Mouse (Mus musculus) myocyte (in vitro differentiated cells): ENCODE measurements around the gene Scaf11.

ENCODE experiments used
- CEBPB ChIP-seq: IDR thresholded peaks from 2 replicates; pipeline ENCODE4 v1.6.1; 2011; ENCODE audit warnings: mild to moderate bottlenecking, moderate library complexity; ENCODE audit not compliant: poor library complexity, insufficient read depth, severe bottlenecking
- E2F4 ChIP-seq: IDR thresholded peaks from one replicate; pipeline ENCODE4 v1.6.1; 2011; ENCODE audit warnings: mild to moderate bottlenecking, control low read depth, moderate library complexity; ENCODE audit not compliant: insufficient read depth
- MYOG ChIP-seq, 3 experiments: IDR thresholded peaks; one replicate each; pipeline ENCODE4 v1.6.1; 2011; ENCODE audit warnings: control low read depth in 2 of 3, low read depth in 2 of 3, mild to moderate bottlenecking in 2 of 3; ENCODE audit not compliant: insufficient read length in 2 of 3, control insufficient read depth in 1 of 3, insufficient read depth in 1 of 3
- POLR2A ChIP-seq: IDR thresholded peaks from one replicate; pipeline ENCODE4 v1.6.1; 2011; ENCODE audit warnings: low read depth, mild to moderate bottlenecking, control low read depth, moderate library complexity; ENCODE audit not compliant: insufficient read length
- REST ChIP-seq: IDR thresholded peaks from one replicate; pipeline ENCODE4 v1.6.1; 2011; ENCODE audit warnings: mild to moderate bottlenecking, control low read depth, moderate library complexity; ENCODE audit not compliant: insufficient read depth, insufficient read length
- TCF12 ChIP-seq: IDR thresholded peaks from one replicate; pipeline ENCODE4 v1.6.1; 2011; ENCODE audit warnings: mild to moderate bottlenecking, control low read depth; ENCODE audit not compliant: poor library complexity, insufficient read depth, severe bottlenecking
- USF1 ChIP-seq: IDR thresholded peaks from one replicate; pipeline ENCODE4 v1.6.1; 2011; ENCODE audit warnings: low read depth, mild to moderate bottlenecking, control low read depth, moderate library complexity

DNA sequence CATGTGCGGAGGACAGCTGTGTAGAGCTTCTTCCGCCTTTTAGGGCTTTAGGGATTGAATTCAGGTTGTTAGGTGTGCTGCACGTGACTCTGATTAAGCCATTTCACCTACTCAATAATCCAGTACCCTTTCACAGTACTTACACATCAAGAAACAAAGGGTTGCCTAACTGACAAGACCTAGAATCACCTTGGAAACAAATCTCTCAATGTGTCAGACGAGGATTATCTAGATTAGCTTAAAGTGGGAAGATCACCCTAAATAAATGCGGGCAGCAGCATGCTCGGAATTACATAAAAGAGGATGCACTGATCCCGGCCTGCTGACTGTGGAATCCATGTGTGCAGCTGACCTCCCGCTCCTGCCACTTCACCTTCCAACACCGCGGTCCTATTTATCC, 13.9 kb downstream of the Scaf11 start:
- TF ChIP-seq REST (no peak), POLR2A (no peak), CEBPB (no peak), USF1 (no peak), TCF12 (no peak), MYOG (IDR thresholded peaks at IDR 0.05; ENCODE audit: control insufficient read depth in 1 of 3, insufficient read depth in 1 of 3, insufficient read length in 2 of 3, low read depth in 2 of 3) (no peak), E2F4 (no peak)
